Mouse (Mus musculus): ENCODE data around the gene Alb.

Alb gene

GRCm38 (mm10) chr5:90499509-90499908, 38.8 kb downstream of the Alb start:
- DNase-seq: no peak

DNA sequence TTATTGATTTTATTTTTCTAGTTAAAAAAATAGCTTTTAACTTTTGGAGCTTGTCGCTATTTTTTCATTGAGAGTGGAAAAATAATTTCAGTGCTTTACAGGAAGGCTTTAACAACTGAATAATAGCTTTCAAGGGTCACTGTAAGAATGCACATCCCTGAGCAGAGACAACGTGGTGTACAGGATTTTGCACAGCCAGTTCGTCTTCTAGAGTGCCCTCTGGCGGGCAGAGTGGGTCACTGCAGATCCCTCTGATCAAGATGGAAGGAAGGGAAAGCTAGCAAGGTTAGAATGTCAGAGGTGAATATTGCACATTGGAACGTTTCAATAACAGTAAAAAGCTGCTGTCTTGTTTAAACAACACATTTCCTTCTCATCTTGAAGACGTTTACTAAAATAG, 40.0 kb downstream of the Alb start:
- peak; percentile 50 for DNase-seq

DNA sequence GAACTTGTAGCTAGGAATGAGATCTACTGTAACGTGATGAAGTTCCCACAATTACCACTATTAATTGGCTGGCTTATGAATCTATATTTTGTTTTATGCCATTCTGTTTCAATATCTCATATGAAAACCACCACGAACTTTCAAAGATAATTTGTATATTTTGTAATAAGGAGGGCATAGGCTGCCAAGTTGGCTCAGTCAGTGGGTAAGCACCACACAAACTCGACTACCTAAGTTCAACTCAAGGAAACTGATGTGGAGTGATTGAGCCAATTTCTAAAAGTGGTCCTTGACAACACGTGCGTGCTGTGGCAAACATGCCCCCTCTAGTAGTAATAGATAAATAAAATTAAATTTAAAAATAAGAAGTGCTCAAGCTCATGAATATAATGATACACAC, 41.1 kb downstream of the Alb start:
- no peak for DNase-seq

DNA sequence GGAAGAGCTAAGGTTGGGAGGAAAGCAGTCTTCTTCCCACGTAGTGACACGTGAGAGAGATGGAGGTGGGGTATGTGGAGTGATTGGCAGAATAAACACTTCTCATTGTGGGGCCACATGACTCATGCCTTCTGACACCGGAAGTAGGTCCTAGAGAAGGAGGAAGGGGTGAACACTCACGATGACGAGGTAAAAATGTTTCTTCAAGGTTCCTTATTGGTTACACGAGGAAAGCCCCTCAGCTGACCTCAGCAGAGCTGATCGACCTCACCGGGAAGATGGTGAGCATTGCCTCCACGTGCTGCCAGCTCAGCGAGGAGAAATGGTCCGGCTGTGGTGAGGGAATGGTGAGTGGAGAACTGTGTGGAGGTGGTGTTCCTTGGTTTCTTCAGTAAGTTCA, 44.0 kb downstream of the Alb start:
- no peak for DNase-seq

DNA sequence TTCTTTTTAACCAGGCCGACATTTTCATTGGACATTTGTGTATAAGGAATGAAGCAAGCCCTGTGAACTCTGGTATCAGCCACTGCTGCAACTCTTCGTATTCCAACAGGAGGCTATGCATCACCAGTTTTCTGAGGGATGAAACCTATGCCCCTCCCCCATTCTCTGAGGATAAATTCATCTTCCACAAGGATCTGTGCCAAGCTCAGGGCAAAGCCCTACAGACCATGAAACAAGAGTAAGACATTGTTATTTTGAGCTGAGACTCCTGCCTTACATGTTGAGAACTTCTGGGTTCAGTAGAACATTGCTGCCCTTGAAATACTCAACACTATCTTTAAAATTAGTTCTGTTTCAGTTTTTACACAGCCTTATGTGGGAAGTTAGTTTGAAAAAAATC, 45.8 kb downstream of the Alb start:
- DNase-seq: no peak

DNA sequence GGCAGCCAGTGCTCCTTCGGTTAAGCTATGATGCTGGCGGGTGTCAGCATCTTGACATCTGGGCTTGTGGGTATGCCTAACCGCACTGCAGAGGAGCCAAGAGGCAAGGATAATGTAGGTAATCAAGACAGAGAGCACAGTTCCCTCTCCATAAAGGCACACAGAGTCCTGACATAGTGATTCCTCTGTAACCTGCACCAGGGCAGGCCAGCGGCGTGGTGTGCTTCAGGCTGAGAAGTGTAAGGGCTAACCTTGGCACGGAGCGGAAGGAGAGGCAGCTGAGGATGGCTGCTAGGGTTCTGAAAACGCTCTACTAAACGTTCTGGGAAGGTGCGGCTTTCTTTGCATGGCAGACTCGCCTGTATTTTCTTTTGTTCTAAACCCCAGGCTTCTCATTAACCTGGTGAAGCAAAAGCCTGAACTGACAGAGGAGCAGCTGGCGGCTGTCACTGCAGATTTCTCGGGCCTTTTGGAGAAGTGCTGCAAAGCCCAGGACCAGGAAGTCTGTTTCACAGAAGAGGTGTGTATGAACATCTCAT, 46.8 kb downstream of the Alb start:
- DNase-seq: no peak

DNA sequence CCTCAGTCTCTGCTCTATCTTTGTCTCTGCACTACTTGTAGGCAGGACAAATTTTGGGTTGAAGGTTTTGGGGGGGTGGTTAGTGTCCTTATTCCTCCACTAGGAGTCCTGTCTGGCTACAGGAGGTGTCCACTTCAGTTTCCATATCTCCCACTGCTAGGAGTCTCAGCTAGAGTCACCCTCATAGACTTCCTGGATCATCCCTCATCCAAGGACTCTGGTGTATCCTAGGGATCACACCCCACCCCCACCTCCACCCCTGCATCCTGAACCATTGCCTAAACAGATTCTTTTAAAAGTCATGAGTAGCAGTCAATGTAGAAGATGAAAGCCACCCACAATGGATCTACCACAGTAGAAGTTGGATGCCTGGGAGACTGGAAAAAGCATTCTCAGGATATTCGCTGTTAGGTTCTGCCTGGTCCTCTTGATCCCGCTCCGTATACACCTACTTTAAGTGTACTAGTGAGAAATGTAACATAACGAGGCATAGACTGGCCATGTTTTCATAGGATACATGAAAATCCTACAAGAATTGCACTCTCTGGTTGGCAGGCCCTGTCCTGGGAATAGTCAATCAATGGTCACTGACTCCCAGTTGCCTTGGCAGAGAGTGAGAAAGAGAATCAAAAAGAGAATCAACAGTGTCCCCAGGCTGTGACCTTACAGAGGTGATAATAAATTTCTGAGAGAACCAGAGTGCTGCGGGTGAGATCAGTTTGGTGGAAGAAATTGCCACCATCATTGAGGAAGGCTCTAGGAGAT, 49.3 kb downstream of the Alb start:
- DNase-seq: no peak

GRCm38 (mm10) chr5:90512288-90512955, 51.7 kb downstream of the Alb start:
- no peak for DNase-seq

DNA sequence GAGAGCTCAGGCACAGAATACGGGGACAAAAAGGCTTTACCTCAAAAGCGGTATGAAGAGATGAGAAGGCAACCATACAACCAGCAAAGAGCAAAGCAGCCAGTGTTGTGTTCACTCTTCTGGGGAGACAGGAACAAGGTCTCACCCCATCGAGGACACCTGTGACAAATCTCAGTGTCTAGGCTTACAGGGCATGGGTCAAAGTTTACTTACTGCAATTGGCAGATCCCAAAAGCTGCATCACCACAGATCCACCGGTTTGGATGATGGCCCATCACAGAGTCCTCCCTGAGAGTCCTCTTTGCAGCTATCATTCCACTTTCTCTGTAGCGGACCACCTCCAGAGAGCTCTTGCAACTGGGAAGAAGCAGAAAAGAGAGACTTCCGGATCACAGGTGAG, 54.9 kb downstream of the Alb start:
- DNase-seq: no peak

GRCm38 (mm10) chr5:90518356-90519100, 57.8 kb downstream of the Alb start, which contains the start of gene Afm:
Gene Afm, plus strand, starts transcription at chr5:90518932.
- no peak for DNase-seq
